Mouse (Mus musculus) spleen, embryonic (tissue): ENCODE data around the gene Fam186b.

Experiments used
- CTCF ChIA-PET: fragments of 350-600 bp; sonication (Branson Sonifier 250); formaldehyde crosslinking; loops from one replicate; lab custom pipeline; 2022; lab: Charles Lee

Fam186b gene

DNA sequence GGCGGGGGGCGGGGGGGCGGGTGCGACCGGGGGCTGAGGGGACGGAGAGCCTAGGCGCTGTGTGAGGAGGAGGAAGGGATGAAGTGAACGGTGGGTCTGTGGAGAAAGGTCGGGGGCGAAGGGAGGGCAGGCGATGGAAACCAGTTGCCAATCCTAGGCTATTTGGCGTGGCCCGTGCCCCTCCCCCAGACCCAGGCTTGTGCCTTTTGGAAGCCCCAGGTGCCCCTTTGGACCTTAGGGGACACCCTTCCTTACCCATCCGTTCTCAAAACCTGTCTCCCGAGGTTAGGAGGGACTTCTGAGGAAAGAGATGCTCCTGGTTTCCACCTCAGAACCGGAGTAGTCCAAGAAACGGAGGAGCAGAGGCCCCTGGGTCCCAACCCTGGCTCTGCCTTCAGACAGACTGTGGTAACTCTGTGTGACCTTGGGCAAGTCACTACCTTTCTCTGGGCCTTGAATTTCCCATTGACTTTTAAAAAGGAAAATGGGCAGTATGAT, at the start of gene Fam186b:
TSS of gene Fam186b (minus strand) at position 405 of the 498 bp plus-strand sequence.
- CTCF ChIA-PET, result interaction anchor here (0.5 kb wide), 1 partner anchor 90 kb away, joined by 3 read pairs; no protein-coding TSS in a partner anchor

DNA sequence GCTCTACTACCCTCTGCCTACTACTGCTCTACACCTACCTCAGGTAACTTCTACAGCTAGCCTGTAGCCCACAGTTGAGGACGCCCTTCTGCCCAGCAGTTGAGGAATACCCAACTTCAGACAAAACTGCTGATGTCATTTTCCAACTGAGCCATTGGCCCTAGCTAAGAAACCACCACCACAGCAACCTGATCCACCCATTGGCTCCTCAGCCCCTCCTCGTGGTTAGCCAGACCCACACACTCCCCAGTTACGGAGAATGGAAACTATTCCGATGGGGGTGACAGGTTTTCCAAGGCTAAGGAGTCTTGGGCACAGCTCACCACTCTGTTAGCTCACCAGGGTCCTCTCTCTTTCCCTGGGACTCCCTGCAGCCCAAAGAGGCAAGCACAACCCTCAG, 49.3 kb upstream of the Fam186b start:
- CTCF ChIA-PET, result no interaction called here

GRCm38 (mm10) chr15:99344148-99344870, 48.6 kb upstream of the Fam186b start:
- CTCF ChIA-PET, result interaction anchor here (0.7 to 1.3 kb wide), 2 partner anchors 8 to 19 kb away, joined by 3 read pairs; no protein-coding TSS in a partner anchor

DNA sequence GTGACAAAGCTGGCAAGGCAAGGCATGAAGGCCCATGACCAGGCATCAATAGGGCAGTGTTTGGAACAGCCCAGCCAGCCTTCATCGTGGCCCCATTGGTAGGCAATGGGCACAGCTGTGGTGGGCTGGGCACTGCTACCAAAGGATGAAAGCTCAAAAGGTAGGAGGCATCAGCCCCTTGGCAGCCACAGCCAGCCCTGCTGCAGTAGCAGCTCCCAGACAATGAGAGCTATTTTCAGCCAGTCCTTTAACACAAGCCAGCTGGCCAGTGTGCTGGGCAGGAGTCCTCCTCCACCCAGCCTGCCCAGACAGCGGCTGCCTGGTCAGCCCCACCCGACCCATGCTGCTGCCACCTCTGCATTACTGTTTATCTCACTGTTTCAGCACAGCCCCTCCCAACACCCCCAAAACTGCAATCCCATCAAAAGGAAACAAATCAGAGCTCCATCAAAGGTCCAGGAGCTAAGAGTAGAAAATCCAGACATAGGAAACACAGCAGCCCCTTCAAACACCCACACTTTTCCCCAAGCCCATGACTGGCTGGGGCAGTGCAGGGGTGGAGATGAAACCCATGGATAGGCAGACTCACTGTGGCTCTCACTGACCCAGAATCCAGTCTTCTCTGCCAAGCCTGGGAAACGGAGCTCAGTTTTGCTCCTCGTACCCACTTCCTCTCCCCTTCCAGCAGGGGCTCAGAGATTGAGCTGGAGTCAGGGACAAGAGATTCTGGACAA, 47.9 kb upstream of the Fam186b start:
- CTCF ChIA-PET, result interaction anchor here (0.7 to 1.3 kb wide), 2 partner anchors 8 to 20 kb away, joined by 3 read pairs; no protein-coding TSS in a partner anchor

DNA sequence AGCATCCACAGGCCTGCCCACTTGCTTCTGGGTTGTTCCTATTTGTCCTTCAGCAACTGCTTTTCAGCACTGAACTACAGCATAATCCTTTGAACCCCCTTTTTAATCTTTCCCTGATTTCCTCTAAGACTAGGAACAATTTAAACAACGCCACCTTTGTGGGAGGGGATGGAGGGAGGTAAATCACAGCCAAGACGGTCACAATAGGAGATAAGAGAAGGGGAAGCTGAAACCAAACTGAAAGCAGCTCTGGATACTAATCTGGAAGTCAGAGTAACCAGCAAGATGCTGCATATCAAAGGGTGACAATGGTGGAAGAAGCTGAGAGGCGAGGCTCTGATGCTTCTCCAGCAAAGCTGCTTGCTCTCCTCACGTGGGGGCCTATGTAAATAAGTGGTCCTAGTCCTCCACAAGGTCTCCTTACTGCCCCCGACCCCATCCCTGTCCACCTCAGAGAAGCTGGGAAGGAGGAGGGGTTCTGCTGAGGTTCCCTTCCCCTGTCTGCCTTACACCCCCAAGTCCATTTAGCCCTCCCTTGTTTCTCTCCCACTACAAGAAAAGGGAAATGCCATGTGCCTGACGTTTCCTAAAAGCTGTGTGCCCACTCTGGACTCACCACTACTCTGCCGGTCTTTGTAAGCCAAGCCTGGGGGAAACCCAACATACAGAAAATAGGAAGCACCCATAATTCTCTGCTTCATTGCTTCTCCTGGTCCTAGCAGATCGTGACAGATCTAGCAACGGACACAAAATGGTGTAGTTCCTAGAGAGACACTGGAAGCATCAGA, 46.7 kb upstream of the Fam186b start:
- CTCF ChIA-PET, result interaction anchor here (1.1 kb wide), 1 partner anchor 22 kb away, joined by 3 read pairs; no protein-coding TSS in a partner anchor

DNA sequence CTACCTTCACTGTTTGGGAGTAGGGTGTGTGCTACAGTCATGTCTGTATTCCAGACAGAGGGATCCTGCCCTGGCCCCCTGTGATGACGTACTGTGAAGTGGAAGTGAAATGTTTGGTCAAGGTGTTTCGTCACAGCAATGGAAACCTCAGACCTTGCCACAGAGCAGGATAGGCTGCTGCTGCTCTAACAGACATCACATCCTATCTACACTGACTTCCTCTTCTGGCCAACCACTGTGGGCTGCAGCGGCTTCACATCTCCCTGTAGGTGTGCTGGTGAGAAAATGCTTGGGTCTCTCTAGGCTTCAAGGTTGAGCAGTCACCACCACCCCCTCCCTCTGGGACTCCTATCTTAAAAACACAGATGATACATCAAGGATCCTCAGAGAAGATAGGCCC, 45.4 kb upstream of the Fam186b start:
- CTCF ChIA-PET, result interaction anchor here (1.1 kb wide), 1 partner anchor 23 kb away, joined by 3 read pairs; no protein-coding TSS in a partner anchor

DNA sequence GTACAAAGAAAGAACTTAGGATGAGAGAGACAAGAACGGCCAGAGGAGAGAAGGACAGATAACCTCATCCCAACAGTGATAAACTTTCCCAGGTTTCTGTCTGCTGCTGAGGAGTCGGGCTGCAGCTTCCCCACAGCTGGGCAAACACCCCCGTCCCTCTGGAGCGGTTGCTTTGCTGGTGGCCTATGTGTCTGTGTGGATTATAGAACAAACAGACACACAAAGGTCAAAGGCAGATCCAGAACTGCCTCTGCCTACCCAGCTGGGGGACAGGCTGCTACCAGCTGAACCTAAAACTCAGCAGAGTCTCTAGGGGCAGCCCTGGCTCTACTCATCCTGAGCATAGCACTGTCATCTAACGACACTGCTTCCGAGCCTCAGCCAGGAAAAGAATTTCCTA, 44.0 kb upstream of the Fam186b start:
- CTCF ChIA-PET, result no interaction called here

- CTCF ChIA-PET, result no interaction called here
These were observed 43.2 kb upstream of the Fam186b start for GRCm38 (mm10) chr15:99338916-99339315.

GRCm38 (mm10) chr15:99335801-99336320, 40.2 kb upstream of the Fam186b start:
- CTCF ChIA-PET, result no interaction called here

- CTCF ChIA-PET, result no interaction called here
These were observed 38.8 kb upstream of the Fam186b start for GRCm38 (mm10) chr15:99334500-99334899.

DNA sequence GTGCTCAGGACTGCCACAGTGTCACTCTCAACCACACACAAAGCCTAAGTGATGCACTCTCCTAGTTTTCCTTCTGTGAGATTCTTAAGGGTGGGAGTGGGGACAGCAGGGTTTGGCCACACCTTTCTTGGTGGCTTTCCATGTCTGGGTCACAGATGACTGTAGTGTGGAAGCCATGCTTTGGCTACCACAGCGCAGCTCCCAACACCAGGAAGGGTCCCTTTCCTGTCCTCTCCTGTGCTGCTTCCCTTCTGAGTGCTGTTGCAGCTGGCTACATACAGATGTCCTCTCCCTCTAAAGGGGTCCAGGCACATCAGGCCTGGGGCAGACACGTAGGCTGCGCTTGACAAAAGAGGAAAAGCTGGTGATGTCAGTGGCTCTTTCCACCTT, 38.0 kb upstream of the Fam186b start:
- CTCF ChIA-PET, result no interaction called here

DNA sequence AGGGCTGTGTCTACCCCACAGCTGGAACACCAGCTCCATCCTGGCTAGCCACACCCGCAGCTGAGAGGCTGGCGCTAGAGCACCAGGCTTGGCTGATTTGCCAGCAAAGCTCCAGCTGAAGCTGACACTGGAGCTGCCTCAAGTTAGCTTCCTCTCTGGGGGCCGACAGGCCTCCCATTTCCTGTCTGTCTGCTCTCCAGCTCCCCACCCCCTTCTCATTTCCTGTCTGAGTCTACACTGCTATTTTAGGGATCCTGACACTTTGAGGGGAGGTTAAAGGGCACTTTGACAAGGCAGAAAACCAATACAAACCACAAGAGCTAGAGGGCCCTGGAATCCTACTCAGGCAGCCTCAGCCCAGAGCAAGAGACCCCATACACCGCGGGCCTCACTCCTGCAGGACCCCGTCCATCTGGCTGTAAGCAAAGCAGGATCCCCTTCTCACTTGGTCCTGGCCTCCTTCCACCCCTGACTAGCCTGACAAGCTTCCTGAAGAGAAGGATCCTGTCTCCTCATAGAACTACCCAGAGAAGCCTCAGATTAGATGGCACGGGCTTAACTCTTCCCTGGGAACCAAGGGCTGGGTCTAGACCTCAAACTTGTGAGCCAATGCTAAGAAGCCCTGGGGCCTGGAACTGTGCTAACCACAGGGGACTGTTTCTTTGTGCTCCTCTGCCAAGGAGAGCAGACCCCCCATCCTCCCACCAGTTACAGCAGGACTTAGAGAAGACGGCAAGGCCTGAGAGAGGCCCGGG, 37.4 kb upstream of the Fam186b start:
- CTCF ChIA-PET, result interaction anchor here (0.6 kb wide), 2 partner anchors 15 to 48 kb away, joined by 5 to 18 read pairs; no protein-coding TSS in a partner anchor

DNA sequence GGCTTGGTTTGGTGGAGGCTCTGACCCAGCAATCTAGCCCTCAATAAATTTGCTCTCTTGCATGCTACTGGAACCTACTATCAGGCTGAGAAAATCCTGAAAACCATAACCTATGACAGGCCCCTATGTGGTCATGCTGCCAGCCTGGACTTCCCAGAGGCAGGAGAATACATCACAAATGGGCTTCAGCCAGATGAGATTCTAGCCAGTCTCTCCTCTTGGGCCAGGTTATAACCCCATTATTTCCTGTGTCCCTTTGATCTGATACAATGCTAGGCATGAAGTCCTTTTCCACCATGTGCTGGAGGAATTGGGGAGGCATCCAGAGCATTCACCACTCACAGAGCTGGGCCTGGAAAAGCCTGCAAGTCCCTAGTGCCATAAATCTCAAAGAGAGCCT, 36.4 kb upstream of the Fam186b start:
- CTCF ChIA-PET, result interaction anchor here (0.5 to 0.6 kb wide), 2 partner anchors 22 to 49 kb away, joined by 5 to 8 read pairs; no protein-coding TSS in a partner anchor

DNA sequence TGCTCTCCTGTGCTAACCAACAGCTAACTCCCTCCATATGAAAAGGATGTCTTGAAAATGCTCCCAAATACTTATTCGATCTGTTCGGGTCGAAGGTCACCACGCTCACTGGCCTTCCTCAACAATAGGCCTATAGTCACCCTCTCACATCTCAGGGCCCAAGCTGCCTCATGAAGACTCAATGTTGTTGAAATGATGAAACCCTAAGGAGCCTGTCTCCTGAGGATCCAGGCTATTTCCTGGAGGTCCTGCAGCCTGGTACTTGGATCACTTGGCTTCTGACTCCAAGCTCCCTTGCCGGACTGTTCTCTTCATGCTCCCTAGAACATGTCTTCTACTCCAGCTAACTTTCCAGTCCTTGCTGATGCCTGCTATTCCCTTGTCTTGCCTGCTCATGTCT, 35.7 kb upstream of the Fam186b start:
- CTCF ChIA-PET, result interaction anchor here (1.2 kb wide), 1 partner anchor 39 kb away, joined by 4 read pairs; the partner anchor contains the start of gene Fmnl3

GRCm38 (mm10) chr15:99330324-99330723, 34.6 kb upstream of the Fam186b start:
- CTCF ChIA-PET, result interaction anchor here (0.7 to 0.9 kb wide), 2 partner anchors 13 to 56 kb away, joined by 4 read pairs; no protein-coding TSS in a partner anchor

- CTCF ChIA-PET, result interaction anchor here (0.7 kb wide), 1 partner anchor 34 kb away, joined by 4 read pairs; no protein-coding TSS in a partner anchor
These were observed 32.3 kb upstream of the Fam186b start for GRCm38 (mm10) chr15:99328011-99328410.

GRCm38 (mm10) chr15:99326959-99327358, 31.3 kb upstream of the Fam186b start:
- CTCF ChIA-PET, result interaction anchor here (0.7 to 0.9 kb wide), 4 partner anchors 10 to 709 kb away, joined by 5 to 26 read pairs (median 12); no protein-coding TSS in a partner anchor

DNA sequence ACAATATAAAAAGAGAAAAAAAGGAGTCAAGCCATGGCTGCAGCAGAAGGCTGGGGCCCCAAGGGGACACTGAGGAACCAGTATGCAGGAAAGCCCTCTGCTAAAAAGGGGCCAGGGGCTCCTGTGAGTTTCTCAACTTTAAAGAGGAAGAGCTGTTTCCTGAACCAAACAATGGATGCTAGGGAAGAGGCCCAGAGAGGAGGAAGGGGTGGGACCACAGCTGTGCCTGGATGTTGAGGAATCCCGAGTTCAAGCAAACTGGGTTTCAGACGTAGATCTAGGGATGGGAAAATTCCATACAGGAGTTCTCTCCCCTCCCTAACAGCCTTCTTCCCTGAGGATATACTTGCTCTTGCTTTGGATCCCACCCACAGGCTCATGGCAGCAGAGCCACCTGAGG, 30.7 kb upstream of the Fam186b start:
- CTCF ChIA-PET, result interaction anchor here (0.7 to 1.0 kb wide), 6 partner anchors 10 to 708 kb away, joined by 3 to 26 read pairs (median 6); no protein-coding TSS in a partner anchor

GRCm38 (mm10) chr15:99325598-99325997, 29.9 kb upstream of the Fam186b start:
- CTCF ChIA-PET, result interaction anchor here (0.6 to 1.0 kb wide), 4 partner anchors 14 to 45 kb away, joined by 3 to 4 read pairs (median 3); no protein-coding TSS in a partner anchor

DNA sequence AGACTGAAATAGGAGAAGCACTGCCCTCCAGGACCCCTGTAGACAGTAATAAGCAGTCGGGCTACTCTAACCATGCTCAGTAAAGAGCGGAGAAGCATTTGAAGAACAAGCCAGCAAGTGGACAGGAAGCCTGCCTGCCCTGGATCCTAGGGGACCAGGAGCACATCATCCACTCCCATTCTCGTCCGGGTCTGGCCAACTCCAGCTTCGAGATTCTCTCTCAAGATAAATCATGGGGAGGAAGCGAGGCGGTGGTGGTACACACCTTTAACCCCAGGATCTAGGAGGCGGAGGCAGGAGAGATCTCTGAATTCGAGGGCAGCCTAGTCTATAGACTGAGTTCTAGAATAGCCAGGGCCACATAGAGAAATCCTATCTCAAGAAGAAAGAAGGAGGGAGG, 28.5 kb upstream of the Fam186b start:
- CTCF ChIA-PET, result no interaction called here
